Mouse (Mus musculus) spleen, adult 2 months (tissue): Measurements from ENCODE around the gene Lcmt1.

ENCODE experiments used
- CTCF ChIP-seq: fragments of 200-500 bp; IDR thresholded peaks from 2 replicates; pipeline ENCODE4 v1.5.1; 2011; ENCODE audit warnings: mild to moderate bottlenecking, inconsistent platforms; ENCODE audit not compliant: insufficient read depth, insufficient read length, insufficient replicate concordance; ENCODE audit errors: extremely low read depth
- POLR2A ChIP-seq: fragments of 200-500 bp; IDR thresholded peaks from 2 replicates; pipeline ENCODE4 v1.6.1; 2011; ENCODE audit warnings: low read depth, low read length, inconsistent platforms

DNA sequence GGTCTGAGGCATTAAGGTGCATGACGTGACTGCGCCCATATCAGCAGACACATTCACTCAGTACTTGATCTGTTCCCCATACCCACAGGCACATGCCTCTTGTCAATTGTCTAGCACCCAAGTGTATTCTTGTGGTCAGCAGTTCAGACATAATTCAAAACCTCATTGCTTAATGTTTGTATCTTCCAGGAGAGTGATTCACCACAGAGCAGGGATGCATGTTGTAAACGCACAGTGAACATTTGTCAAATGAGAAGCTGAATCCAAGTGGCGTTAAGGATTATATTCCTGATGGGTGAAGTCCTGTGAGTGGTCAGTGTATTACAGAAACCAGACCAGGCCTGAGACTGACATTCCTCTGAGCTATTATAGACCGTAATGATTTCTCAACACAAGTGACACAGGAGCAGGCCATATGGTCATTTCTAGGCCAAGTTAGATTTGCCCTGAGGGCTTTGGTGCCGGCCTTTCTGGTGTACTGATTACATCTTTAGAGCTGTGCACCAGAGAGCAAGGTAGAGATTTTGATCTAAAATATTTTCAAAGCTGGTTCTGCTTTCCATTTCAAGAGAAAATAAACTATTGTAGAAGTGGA lies 20.2 kb downstream of the Lcmt1 start:
- TF ChIP-seq POLR2A (no peak), CTCF (no peak)
